22 mouse cellular contexts compared by ENCODE assay signal in genomic region chr5:117397371-117397770, GRCm38 (mm10). TPM values are rescaled to one million over a fixed set of nuclear protein-coding genes. Genes with fewer than 3 reads are reported as not detected.
"Had no signal": no experiment of that assay in that cellular context is flagged by ENCODE, and none has a peak within 500 bp of the region (broad histone marks: within the 10 kb centered on the region; RNA-seq: fewer than 3 reads in every experiment).

No protein-coding gene starts in this region.

- H3K4me2 ChIP-seq: heart, embryonic 11.5 days; heart, embryonic 13.5 days; heart, embryonic 15.5 days; hindbrain, embryonic 13.5 days; hindbrain, embryonic 15.5 days; intestine, embryonic 15.5 days; limb, embryonic 12.5 days; liver, embryonic 12.5 days; liver, embryonic 15.5 days had no signal

- H3K36me3 ChIP-seq: heart, embryonic 13.5 days; heart, embryonic 15.5 days; hindbrain, embryonic 13.5 days; hindbrain, embryonic 15.5 days; intestine, embryonic 15.5 days; limb, embryonic 10.5 days; limb, embryonic 12.5 days; liver, embryonic 12.5 days; liver, embryonic 15.5 days had no signal

- H3K4me1 ChIP-seq: heart, embryonic 13.5 days; heart, embryonic 15.5 days; hindbrain, embryonic 15.5 days; limb, embryonic 10.5 days had no signal

- H3K9ac ChIP-seq: heart, embryonic 13.5 days; heart, embryonic 15.5 days; hindbrain, embryonic 13.5 days; hindbrain, embryonic 15.5 days; intestine, embryonic 15.5 days; limb, embryonic 12.5 days; liver, embryonic 12.5 days; liver, embryonic 15.5 days had no signal

- H3K9me3 ChIP-seq: hindbrain, embryonic 13.5 days; hindbrain, embryonic 15.5 days; limb, embryonic 12.5 days; liver, embryonic 15.5 days had no signal

- DNase-seq: gastrocnemius, postnatal 36 days; heart, adult 11 months; heart, adult 2 months; heart, postnatal 14 days; heart, postnatal 36 days; kidney, adult 18-20 months; liver had no signal

- H3K27ac ChIP-seq: heart, adult 2 months; heart, embryonic 13.5 days; heart, embryonic 15.5 days; hindbrain, embryonic 15.5 days; hindbrain, postnatal 0 days; intestine, embryonic 15.5 days; layer of hippocampus, adult 2 months; left cerebral cortex, adult 2 months; limb, embryonic 10.5 days; limb, embryonic 12.5 days; liver, embryonic 15.5 days had no signal

- H3K4me3 ChIP-seq: heart, adult 2 months; heart, embryonic 13.5 days; heart, embryonic 15.5 days; hindbrain, embryonic 13.5 days; hindbrain, embryonic 15.5 days; intestine, embryonic 15.5 days; layer of hippocampus, adult 2 months; left cerebral cortex, adult 2 months; limb, embryonic 10.5 days; limb, embryonic 12.5 days; liver, embryonic 12.5 days; liver, embryonic 15.5 days had no signal

- ATAC-seq: hindbrain, postnatal 0 days; intestine, embryonic 15.5 days; intestine, postnatal 0 days; liver, embryonic 12.5 days had no signal

- H3K27me3 ChIP-seq: heart, embryonic 13.5 days; heart, embryonic 15.5 days; hindbrain, embryonic 13.5 days; hindbrain, embryonic 15.5 days; intestine, embryonic 15.5 days; limb, embryonic 12.5 days; liver, embryonic 12.5 days had no signal

RNA-seq across cellular contexts. Expression of gene Ksr2, which starts 16.4 kb away (rescaled TPM):
- polyA plus RNA-seq: heart, postnatal 0 days; limb, embryonic 10.5 days; liver, embryonic 12.5 days had no signal
